Mouse (Mus musculus) spleen, adult 18-20 months (tissue): ENCODE measurements around the gene Slc41a2.

ENCODE experiments used
- DNase-seq, 2 experiments: peaks; one replicate each; pipeline ENCODE4 v3.0.0; 2022; ENCODE audit warnings: mixed read lengths in 2 of 2

The Slc41a2 gene

GRCm38 (mm10) chr10:83301687-83302086 is 36.0 kb downstream of the Slc41a2 start:
- peak in 1 of 2 experiments; percentile 13 for DNase-seq

GRCm38 (mm10) chr10:83301054-83301453 is 36.6 kb downstream of the Slc41a2 start:
- DNase-seq: no peak

- no peak for DNase-seq
Measured at GRCm38 (mm10) chr10:83297017-83297416, 40.7 kb downstream of the Slc41a2 start.

- no peak for DNase-seq
Measured at GRCm38 (mm10) chr10:83294746-83295145, 42.9 kb downstream of the Slc41a2 start.

GRCm38 (mm10) chr10:83293352-83293751 is 44.3 kb downstream of the Slc41a2 start:
- no peak for DNase-seq

- no peak for DNase-seq
Measured at GRCm38 (mm10) chr10:83291731-83292130, 46.0 kb downstream of the Slc41a2 start.

- no peak for DNase-seq
Measured at GRCm38 (mm10) chr10:83287828-83288227, 49.9 kb downstream of the Slc41a2 start.

- no peak for DNase-seq
Measured at GRCm38 (mm10) chr10:83286399-83286798, 51.3 kb downstream of the Slc41a2 start.

GRCm38 (mm10) chr10:83285724-83286256 is 51.9 kb downstream of the Slc41a2 start:
- no peak for DNase-seq

- no peak for DNase-seq
Measured at GRCm38 (mm10) chr10:83284916-83285315, 52.8 kb downstream of the Slc41a2 start.

- no peak for DNase-seq
Measured at GRCm38 (mm10) chr10:83266731-83267130, 71.0 kb downstream of the Slc41a2 start.

- no peak for DNase-seq
Measured at GRCm38 (mm10) chr10:83266241-83266640, 71.4 kb downstream of the Slc41a2 start.

GRCm38 (mm10) chr10:83264680-83265079 is 73.0 kb downstream of the Slc41a2 start:
- DNase-seq: no peak

- DNase-seq: no peak
Measured at GRCm38 (mm10) chr10:83264056-83264455, 73.6 kb downstream of the Slc41a2 start.

GRCm38 (mm10) chr10:83261264-83261663 is 76.4 kb downstream of the Slc41a2 start:
- no peak for DNase-seq

GRCm38 (mm10) chr10:83251377-83251776 is 86.3 kb downstream of the Slc41a2 start:
- peak in 1 of 2 experiments; percentile 31 for DNase-seq

GRCm38 (mm10) chr10:83248036-83248435 is 89.6 kb downstream of the Slc41a2 start:
- no peak for DNase-seq

- no peak for DNase-seq
Measured at GRCm38 (mm10) chr10:83245720-83246119, 92.0 kb downstream of the Slc41a2 start.

- DNase-seq: no peak
Measured at GRCm38 (mm10) chr10:83244131-83244530, 93.6 kb downstream of the Slc41a2 start.

GRCm38 (mm10) chr10:83242106-83242686 is 95.5 kb downstream of the Slc41a2 start:
- DNase-seq: no peak

- DNase-seq: no peak
Measured at GRCm38 (mm10) chr10:83234391-83234790, 103.3 kb downstream of the Slc41a2 start.

GRCm38 (mm10) chr10:83233967-83234366 is 103.7 kb downstream of the Slc41a2 start:
- DNase-seq: no peak

GRCm38 (mm10) chr10:83228626-83229025 is 109.1 kb downstream of the Slc41a2 start:
- DNase-seq: no peak

- DNase-seq: no peak
Measured at GRCm38 (mm10) chr10:83224999-83225398, 112.7 kb downstream of the Slc41a2 start.

GRCm38 (mm10) chr10:83220847-83221246 is 116.8 kb downstream of the Slc41a2 start:
- DNase-seq: no peak
